Mouse (Mus musculus) spleen, adult 18-20 months (tissue): ENCODE results near the gene Hist1h1a.
"Not testable (repeated sequence)": the region's sequence is repeated elsewhere in the genome, so short reads cannot be mapped to it uniquely, and the experiment has no call there.

Source experiments
- DNase-seq, 2 experiments: peaks; one replicate each; pipeline ENCODE4 v3.0.0; 2022; ENCODE audit warnings: mixed read lengths in 2 of 2

Gene Hist1h1a

DNA sequence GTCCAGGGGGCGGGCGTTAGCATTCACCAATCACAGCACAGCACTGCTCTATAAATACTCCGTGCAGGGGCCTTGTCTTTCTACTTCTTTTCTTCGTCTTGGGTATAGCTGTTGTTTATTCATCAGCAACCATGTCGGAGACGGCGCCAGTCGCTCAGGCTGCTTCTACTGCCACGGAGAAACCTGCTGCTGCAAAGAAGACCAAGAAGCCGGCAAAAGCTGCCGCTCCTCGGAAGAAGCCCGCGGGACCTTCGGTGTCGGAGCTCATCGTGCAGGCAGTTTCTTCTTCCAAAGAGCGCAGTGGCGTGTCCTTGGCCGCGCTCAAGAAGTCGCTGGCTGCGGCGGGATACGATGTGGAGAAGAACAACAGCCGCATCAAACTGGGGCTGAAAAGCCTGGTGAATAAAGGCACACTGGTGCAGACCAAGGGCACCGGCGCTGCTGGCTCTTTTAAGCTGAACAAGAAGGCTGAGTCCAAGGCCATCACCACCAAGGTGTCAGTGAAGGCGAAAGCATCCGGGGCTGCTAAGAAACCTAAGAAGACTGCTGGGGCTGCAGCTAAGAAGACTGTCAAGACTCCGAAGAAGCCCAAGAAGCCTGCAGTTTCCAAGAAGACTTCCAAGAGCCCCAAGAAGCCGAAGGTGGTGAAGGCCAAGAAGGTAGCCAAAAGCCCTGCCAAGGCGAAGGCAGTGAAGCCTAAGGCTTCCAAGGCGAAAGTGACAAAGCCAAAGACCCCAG is at the start of gene Hist1h1a:
Hist1h1a (plus strand) TSS at position 81 of the 738 bp plus-strand sequence.
- peak; percentile 77 to 81 for DNase-seq

DNA sequence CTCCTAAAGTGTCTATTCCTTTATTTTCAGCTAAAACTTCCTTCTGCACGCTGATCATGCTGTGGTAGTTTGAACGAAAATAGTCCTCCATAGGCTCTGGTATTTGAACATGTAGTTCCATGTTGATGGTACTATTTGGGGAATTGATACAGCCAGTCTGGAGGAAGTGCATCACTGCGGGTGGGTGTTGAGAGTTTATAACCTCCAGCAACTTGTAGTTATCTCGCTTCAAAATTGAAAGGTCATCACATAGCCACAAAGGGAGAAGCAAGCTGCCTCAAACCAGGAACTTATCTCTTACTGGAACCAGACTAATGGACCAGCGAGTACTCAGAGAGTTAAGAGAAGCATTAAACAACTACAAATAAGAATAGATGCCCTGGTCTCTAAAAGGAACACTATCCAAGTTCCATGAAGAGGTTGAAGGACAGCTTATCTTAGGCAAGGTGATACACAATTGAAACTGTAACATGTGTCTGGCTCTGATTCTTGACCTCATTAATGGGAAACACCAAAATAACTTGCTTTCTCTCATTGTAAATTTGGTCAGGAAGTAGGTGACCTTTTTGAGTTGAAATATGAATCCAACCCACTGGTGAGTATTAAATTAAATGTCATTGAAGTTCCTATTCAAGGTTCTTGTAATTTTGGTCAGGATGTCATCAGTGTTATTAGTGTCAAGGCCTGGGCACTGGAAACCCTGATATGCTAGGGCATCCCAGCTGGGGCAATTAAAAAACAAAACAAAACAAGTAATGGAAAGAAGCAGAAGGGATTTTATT is 47.0 kb upstream of the Hist1h1a start:
- DNase-seq, result no peak

DNA sequence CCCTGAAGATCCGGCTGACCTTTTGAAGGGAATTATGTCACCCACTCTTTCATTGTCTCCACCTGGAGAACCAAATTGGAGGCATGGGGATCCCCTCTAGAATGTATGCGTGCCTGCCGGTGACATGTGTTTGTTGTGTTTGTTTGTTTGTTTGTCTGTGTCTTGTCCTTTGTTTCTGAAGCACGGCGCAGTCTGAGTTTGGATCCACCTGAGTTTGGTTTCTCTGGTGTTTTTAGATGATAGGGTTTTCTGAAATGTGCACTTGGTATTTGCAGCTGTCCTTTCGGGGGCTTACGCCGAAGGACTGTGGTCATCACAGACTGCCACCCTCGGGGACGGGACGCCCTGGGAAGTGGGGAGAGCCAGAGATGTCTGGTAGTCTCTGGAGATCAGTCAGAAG is 46.3 kb upstream of the Hist1h1a start:
- DNase-seq, result no peak

DNA sequence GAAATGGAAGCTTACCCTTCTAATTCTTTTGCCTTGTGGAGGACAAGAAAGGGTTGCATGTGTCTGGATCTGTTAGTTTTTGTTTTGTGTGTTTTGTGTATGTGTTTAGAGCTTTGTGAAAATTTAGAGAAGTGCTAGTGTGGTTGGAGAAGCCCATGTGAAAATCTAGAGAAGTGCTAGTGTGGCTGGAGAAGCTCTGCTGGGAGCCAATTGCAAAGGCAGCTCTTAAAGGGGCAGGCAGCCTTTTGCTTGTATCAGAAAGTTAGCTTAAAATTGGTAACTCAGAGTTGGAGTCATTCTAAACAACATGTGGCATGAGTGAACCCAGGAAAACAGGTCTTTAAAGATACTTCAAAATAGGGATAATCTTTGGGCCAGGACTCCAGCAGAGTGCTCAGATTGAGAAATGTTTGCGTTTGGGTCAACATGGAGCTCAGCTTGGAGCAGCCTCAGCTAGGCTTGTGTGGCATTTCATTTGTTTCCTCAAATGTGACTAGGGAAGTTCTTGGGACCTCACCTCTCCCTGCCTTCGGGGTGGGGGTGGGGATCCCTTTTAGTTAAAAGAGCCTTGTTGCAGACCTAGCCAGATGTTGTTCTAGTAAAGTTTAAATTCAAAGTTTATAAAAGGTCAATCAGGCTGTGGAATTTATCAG is 45.7 kb upstream of the Hist1h1a start:
- not testable (repeated sequence) for DNase-seq

DNA sequence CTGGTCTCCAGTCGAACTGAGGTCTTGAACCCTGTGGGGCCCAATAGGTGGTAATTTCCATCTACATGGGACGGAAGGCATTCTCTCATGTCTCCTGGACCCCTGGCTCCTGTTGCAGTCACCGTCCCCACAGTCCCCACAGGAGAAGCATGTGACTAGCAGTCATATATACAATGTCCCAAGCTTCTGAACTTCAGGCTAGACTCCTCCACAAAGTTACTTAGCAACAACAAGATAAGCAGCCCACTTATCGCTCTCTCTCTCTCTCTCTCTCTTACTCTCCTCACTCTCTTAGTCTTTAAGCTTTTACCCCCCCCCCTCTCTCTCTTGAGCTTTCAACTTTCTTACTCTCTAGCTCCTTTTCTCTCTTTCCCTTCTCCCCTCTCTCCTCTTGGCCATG is 39.2 kb upstream of the Hist1h1a start:
- DNase-seq, result no peak

DNA sequence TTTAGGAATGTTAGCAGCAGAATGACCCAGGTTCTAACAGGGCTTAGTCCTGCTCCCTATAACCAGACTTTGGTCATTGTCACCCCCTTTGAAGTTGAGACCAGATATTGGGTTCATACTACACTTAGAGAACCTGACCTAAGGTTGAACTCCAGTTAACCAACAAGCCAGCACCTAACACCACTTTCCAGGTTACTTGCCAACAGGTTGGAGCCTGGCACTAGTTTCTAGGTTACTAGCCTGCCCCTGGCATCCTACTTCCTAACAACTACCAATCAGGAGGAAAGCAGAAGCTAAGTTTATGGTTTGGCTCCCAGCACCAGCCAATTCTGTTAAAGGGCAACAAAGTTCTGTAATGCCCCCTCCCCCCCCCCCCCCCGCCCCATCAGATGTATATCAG is 38.3 kb upstream of the Hist1h1a start:
- no peak for DNase-seq

DNA sequence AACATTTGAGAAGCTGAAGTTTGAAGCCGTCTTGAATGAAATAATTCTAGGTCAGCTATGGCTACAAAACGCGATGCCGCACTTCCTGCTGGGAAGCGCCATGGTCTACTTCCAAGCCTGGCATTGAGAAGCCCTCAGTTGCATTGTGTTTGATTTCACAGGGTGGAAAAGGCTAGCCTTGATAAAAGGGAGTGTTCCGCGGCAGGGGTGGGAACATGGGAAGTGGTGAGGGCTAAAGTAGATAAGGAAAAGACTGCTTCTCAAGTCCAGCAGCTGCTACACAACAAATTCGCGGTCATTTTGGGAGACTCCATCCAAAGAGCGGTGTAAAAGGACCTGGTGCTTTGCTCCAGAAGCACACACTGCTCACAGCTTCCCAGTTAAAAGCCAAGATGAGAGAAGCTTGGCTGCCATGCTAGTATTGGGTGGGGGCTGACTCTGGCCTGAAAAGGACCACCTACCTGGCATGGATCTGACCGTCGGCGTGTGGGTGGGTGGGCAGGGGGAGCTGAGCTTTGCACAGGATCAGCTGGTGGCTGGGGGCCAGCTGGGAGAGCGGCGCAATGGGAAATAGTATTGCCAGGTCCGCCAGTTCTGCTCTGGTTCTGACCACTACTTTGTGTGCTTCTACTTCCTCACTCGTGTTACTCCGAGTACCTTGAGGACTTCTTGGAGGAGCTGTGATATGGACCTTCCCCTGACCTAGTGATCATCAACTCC is 34.8 kb upstream of the Hist1h1a start:
- no peak for DNase-seq

DNA sequence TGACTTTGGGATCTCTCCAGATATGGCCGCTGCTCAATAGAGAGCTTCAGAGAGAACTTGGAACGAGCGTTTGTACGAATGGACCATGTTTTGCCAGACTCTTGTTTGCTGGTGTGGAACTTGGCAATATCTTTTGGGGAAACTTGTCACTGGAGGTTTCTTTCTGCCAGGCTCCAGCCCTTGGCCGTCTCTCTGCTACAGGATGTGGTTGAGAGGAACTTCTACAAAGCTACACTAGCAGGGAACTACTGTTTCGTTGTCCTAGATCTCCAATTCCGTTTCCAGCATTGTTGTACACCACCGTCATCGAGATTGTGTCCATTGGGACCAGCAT is 34.3 kb upstream of the Hist1h1a start:
- no peak for DNase-seq

DNA sequence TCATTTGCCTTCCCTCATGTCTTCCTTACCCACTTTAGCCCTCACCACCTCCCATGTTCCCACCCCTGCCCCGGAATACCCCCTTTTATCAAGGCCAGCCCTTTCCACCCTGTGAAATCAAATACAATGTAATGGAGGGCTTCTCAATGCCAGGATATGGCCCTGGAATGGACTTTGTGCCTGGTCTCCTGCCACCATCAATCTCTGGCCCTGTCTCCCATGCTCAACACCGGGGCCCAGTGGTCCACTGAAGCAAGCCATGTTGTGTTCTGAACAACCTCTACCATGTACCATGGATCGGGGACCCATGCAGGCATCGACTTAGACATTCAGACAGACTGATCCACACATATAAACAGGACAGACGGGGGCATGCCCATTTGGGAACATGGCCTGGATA is 33.8 kb upstream of the Hist1h1a start:
- no peak for DNase-seq

DNA sequence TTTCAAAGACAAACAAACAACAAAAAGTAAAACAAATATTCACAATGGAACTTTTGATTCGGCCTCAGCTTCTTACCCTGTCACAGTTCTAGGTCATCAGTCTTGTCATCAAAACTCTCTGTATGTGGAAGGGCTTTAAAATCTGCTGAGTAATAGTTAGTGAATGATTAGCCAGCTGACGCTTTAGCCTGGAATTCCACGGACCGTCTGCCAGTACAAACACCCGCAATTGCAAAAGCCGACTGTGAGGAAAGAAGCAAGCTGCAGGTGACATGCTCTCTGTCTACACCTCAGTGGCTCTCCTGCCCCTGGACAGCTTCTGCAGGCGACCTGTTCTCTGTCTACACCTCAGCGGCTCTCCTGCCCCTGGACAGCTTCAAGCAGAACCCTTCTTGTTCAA is 33.0 kb upstream of the Hist1h1a start:
- DNase-seq, result no peak

DNA sequence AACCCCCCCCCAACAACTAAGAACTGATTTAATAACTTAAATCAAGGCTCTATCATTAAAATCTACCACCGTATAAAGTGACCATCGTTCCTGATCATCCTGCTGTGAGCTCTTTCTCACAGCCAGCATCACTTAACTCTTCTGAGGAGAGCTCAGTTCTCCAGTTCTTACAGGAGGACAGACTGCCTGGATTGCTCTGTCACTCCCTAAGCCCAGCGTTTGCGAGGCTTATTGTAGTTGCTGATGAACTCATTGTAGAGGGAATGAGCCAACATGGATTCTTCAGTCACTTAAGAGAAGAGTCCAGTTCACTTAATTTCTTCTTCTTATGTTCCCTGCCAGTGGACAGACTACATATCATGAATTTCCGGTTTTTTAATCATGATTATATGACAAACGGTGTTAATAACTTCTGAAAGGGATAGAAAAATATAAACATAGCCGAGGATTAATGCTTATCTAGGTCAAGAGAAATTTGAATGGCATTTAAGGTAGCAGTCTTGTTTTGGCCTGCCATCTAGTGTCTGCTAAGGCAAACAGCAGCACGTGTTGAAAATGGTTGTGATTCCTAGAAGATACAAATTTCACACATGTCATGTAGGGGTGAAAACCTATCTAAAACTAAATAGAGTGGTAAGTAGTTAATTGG is 31.2 kb upstream of the Hist1h1a start:
- no peak for DNase-seq

DNA sequence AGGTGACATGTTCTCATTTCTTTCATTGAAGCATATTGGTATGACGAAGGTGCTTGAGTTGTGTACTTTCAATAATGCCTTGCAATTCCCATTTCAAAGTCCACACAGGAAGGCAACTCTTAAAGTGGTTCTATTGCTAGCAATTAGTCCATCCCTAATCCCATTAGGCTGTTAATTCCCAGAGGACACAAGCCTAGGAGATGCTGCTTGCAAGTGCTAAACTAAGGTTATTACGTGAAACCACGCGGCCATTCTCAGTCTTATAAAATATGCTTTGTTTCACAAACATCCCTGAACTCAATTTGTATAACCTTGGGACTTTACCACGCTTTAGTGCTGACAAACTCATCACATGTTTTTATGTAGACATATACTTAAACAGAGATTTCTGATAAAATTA is 26.4 kb upstream of the Hist1h1a start:
- DNase-seq, result no peak

DNA sequence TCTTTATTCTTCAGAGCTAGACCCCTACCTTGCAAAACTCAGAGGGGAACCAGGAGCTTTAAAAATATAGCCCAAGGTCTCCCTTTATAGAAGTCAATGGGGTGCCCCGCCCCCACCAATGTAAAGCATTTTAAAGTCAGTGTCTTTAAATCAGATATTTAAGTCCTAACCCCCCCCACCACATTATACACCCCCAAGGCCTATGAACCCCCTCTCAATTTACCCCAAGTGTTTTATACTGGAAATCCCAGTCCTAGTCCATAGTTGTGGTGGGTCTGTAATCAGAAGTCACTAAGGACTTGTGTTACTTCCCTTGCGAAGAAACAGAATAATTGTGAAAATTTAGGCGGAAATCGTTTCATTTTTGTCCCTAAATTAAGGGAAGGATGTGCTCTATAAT is 25.4 kb upstream of the Hist1h1a start:
- peak in 1 of 2 experiments; percentile 49 for DNase-seq

DNA sequence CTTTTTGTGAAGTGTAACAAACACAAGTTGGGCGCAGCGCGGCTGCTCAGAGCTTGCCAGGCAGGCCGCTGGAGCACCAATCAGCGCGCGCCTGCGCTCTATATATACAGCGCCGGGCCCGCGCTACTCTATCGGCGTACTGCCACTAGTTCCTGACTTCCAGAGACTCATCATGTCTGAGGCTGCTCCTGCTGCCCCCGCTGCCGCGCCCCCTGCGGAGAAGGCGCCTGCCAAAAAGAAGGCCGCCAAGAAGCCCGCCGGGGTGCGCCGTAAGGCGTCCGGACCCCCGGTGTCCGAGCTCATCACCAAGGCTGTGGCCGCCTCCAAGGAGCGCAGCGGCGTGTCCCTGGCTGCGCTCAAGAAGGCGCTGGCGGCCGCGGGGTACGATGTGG is 24.8 kb upstream of the Hist1h1a start, which contains the start of gene Hist1h1c:
Hist1h1c (plus strand) TSS at position 132 of the 392 bp plus-strand sequence.
- peak; percentile 86 to 89 for DNase-seq

DNA sequence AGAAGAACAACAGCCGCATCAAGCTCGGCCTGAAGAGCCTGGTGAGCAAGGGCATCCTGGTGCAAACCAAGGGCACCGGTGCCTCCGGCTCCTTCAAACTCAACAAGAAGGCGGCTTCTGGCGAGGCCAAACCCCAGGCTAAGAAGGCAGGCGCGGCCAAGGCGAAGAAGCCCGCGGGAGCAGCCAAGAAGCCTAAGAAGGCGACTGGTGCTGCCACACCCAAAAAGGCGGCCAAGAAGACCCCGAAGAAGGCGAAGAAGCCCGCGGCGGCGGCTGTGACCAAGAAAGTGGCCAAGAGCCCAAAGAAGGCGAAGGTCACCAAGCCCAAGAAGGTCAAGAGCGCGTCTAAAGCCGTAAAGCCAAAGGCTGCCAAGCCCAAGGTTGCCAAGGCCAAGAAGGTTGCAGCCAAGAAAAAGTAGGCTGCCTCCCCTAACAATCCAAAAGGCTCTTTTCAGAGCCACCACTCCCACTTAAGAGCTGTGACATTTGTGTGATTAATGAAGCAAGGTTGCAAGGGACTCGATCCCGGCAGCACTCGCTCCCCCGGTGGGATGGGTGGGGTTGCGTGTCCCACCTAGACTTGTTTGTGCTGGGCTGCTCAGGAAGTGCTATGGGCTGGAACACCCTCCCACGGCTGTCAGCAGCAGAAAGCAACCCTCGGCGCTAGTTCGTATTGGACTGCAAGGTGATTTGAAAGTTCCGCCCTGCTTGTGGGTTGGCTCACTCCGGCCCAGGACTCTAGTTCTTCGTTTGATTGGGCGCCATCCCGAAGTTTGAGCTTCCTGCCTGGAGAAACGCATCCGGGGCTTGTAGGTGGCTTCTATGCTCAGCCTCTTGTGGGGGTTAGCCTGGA is 24.2 kb upstream of the Hist1h1a start:
- peak; percentile 79 to 89 for DNase-seq

DNA sequence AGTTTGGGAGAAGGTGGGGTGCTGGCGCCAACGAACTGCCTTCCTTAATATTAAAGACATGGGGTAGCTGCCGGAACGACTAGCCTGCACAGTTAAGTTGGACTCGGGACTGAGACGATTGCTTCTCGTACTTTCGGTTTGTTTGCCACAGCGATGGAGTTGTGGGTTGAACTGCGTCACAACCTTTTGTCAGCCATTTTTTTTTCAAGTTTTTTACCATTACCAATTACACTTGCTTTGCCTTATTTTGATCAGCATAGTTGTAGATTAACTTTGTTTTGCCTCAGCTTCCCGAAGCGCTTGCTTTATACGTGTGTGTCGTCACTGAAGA is 23.6 kb upstream of the Hist1h1a start:
- DNase-seq, result no peak

DNA sequence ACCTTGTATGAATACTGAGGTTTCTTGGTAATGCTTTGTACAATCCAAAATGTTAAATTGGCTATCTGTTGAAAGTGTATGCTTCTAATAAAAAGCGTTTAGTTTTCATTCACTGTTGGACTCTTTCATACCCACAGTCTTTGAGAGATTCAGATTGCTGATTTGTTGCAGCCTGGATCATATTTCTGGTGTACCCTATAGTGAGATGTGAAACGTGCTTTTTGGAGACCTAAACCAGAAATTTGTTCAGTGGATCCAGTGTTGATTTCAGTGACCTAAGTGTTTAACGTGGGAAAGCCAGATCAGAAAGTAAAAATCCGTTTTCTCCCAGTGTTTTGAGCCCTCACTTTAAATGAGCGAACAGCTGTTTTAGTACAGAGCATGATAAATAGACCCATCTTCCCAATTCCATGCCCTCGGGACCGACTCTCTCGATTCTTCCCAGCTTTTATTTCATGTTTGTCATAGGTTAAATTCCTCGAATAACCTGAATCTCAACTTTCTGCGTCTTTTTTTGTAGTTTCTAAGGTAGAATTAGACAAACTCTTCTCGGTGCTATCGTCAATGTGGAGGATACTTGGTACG is 23.1 kb upstream of the Hist1h1a start:
- DNase-seq, result no peak

DNA sequence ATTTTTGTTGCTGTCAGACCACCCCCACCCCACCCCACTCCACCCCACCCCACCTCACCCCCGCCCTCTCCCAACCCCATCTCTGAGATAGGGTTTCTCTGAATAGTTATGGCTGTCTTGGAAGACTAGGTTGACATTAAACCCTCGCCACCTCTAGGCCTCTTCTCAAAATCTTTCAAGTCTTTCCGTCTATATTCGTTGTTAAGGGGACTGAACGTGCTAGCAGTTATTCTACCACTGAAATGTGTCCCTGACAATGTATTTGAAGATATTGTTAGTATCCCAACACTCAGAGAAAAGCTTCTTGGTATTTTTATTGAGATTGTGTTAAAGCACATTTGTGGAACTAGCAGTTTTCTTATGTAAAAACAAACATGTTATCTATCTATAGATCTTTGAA is 22.6 kb upstream of the Hist1h1a start:
- DNase-seq, result no peak

DNA sequence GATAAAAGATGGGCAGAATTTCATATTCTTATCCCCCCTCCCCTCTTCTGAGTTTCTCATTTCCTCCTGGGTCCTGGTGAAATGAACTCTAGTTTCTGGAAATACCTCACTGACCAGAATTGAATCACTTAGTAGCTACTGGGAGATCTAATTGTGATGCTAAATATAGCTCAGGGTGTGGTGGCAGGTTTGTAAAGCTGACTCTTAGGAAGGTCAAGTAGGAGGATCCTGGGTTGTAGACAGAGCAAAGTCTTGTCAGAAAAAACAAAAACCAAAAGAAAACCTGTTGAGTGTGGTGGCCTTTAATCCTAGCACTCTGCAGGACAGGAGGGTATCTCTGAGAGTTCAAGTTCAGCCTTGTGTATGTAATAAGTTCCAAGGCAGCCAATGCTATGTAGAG is 21.5 kb upstream of the Hist1h1a start:
- DNase-seq, result no peak

DNA sequence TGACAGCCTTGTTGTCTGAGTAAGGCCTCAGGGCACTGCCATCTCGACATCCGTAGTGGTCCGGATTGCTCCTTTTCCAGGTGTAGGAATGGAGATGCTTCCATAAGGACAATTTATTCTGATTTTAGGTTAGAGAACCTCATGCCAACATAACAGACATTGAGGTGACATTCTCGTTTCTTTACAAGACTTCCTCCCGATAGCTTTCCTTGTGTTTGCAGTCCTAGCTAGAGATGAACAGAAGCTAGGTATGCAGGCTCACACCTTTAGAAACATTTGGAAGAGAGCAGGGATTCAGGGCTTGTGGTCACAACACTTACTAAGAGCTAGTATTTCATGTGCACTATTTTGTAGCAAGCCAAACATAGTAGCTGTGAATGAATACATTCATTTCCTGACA is 20.3 kb upstream of the Hist1h1a start:
- no peak for DNase-seq

DNA sequence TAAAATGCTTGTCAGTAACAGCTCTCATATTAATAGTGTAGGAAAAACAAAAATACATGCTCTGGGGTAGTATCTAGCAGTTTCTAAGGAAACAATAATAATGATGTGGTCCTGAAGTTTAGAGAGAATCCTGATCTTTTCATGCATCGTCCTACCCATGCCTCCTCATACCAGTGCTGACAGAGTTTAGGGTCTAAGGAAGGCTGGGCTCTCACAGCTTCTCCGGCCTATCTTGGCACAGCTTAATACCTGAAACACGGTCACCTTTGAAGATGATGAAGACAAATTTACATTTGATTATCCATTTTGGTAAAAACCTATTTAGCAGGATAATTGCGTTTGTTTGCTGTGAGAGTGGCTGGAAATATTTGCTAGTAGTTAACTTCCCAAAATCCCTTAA is 19.5 kb upstream of the Hist1h1a start:
- no peak for DNase-seq
